Mouse (Mus musculus): Measurements from ENCODE around the gene Sass6.

DNA sequence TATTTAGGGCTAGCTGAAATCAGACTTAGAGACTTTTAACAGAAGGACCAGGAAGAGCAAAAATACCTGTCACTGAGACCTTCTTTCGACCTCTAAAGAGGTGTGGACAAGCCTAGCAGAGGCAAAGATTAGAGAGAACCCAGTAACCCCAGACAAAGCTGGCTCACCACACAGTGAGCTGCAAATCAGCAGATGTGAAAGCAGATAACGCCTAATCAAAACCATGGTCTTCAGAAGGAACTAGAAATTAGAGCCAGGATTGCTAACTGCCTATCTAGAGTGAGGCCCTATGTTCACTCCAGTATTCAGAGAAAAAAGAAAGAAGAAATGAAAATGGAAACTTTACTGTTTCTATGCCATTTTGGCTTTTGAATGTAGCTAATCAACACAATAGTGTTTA, 47.6 kb downstream of the Sass6 start:
- TF ChIP-seq BHLHE40 (IDR thresholded peaks at IDR 0.05; ENCODE audit: low read depth, low read length) (no peak), CTCF (conservative IDR thresholded peaks at IDR 0.05 in 1 of 2, IDR thresholded peaks at IDR 0.05 in 1 of 2; ENCODE audit: low read depth in 2 of 2, low read length in 2 of 2) (no peak), SMC3 (IDR thresholded peaks at IDR 0.05; ENCODE audit: low read depth, low read length) (no peak), CHD2 (IDR thresholded peaks at IDR 0.05; ENCODE audit: low read length) (no peak), EP300 (IDR thresholded peaks at IDR 0.05; ENCODE audit: low read length) (no peak), HCFC1 (IDR thresholded peaks at IDR 0.05; ENCODE audit: low read depth, low read length) (no peak), ZC3H11A (IDR thresholded peaks at IDR 0.05; ENCODE audit: low read depth, low read length) (no peak), MAFK (IDR thresholded peaks at IDR 0.05; ENCODE audit: insufficient replicate concordance, low read length) (no peak), E2F4 (IDR thresholded peaks at IDR 0.05; ENCODE audit: insufficient replicate concordance, low read depth, low read length) (no peak), NELFE (IDR thresholded peaks at IDR 0.05; ENCODE audit: low read depth, low read length) (no peak), ZNF384 (IDR thresholded peaks at IDR 0.05; ENCODE audit: low read depth, low read length) (no peak)
